Mouse (Mus musculus) kidney, postnatal 0 days (tissue): ENCODE data around the gene Gm28490. TPM values are rescaled to one million over a fixed set of nuclear protein-coding genes. Genes with fewer than 3 reads are reported as not detected.
"Not testable (repeated sequence)": the region's sequence is repeated elsewhere in the genome, so short reads cannot be mapped to it uniquely, and the experiment has no call there.

Experiments used
- ATAC-seq: fragments of 200-750 bp; cut with Nextera tagmentation; replicated peaks from 2 replicates; pipeline ENCODE4 v1.8.0; 2017; ENCODE audit warnings: low read depth, moderate number of reproducible peaks, moderate TSS enrichment, moderate library complexity; ENCODE audit not compliant: low FRiP score
- DNase-seq: peaks from one replicate; pipeline ENCODE4 v3.0.0-alpha.2; 2016; ENCODE audit warnings: low spot score
- H3K27ac ChIP-seq: fragments of 300-500 bp; sonication (generic); 2 replicates; pipeline ENCODE4 v1.5.1; 2014; ENCODE audit warnings: mild to moderate bottlenecking
- H3K27me3 ChIP-seq: fragments of 300-500 bp; sonication (generic); 2 replicates; pipeline ENCODE4 v1.6.1; 2014; ENCODE audit warnings: low read length, mixed read lengths; ENCODE audit not compliant: insufficient read depth
- H3K36me3 ChIP-seq: fragments of 300-500 bp; sonication (generic); 2 replicates; pipeline ENCODE4 v1.6.1; 2014; ENCODE audit warnings: low read length, mixed read lengths; ENCODE audit not compliant: insufficient read depth
- H3K4me1 ChIP-seq: fragments of 300-500 bp; sonication (generic); replicated peaks from 2 replicates; pipeline ENCODE4 v1.6.1; 2014; ENCODE audit warnings: antibody characterized with exemption, low read length, mixed read lengths; ENCODE audit not compliant: insufficient read depth
- H3K4me2 ChIP-seq: fragments of 300-500 bp; sonication (generic); 2 replicates; pipeline ENCODE4 v1.6.1; 2014; ENCODE audit warnings: mild to moderate bottlenecking, low read length, moderate library complexity, mixed read lengths
- H3K4me3 ChIP-seq: fragments of 300-500 bp; sonication (generic); replicated peaks from 2 replicates; pipeline ENCODE4 v1.5.1; 2014; ENCODE audit warnings: low read depth, low read length
- H3K9ac ChIP-seq: fragments of 300-500 bp; sonication (generic); 2 replicates; pipeline ENCODE4 v1.6.1; 2014; ENCODE audit warnings: low read depth, low read length
- H3K9me3 ChIP-seq: fragments of 300-500 bp; sonication (generic); replicated peaks from 2 replicates; pipeline ENCODE4 v1.6.1; 2016; ENCODE audit warnings: low read length, inconsistent platforms, mixed read lengths
- WGBS: fragments of 180-500 bp; shearing (Covaris S2); extraction: QIAGEN DNeasy Blood & Tissue Kit; methylation state at CpG from one replicate; pipeline ENCODE4 v1.1.7; 2014; 5-methylcytosine and 5-hydroxymethylcytosine counted together
- polyA plus RNA-seq: library from polyadenylated mRNA; unstranded; fragments of >200 nt; fragmentation: Nextera tagmentation; extraction: Ambion mirVana; gene quantifications from 2 replicates; pipeline ENCODE4 v1.2.1, GENCODE M21; 2015

The Gm28490 gene
- not detected in 2 replicates for polyA plus RNA-seq

GRCm38 (mm10) chrY:31634656-31635055, at the start of gene Gm28490:
Gene Gm28490 (minus strand): TSS chrY:31634756.
- not testable (repeated sequence) for H3K4me1 ChIP-seq
- no CpG with 5 or more reads among the region's 8 CpGs for WGBS

More at GRCm38 (mm10) chrY:31634656-31635055, at the start of gene Gm28490:
- ATAC-seq, H3K9me3 ChIP-seq, H3K4me2 ChIP-seq, DNase-seq, H3K36me3 ChIP-seq, H3K9ac ChIP-seq, H3K27me3 ChIP-seq, H3K4me3 ChIP-seq, H3K27ac ChIP-seq: not testable (repeated sequence)
